Mouse (Mus musculus): ENCODE data around the gene Faap20. TPM values are rescaled to one million over a fixed set of nuclear protein-coding genes. Genes with fewer than 3 reads are reported as not detected.

Faap20 gene
- polyA plus RNA-seq, 1 experiment from 2014 or later: 70.1 TPM

- H3K27me3 ChIP-seq (ENCODE audit: control insufficient read depth, insufficient read depth, low read depth, low read length): no peaks in the 10 kb centered on the region
- H3K4me3 ChIP-seq (ENCODE audit: low read depth, low read length): no peak overlapping the region
- no peaks in the 10 kb centered on the region for H3K36me3 ChIP-seq (ENCODE audit: control insufficient read depth, insufficient read depth, low read length)
- H3K4me2 ChIP-seq (ENCODE audit: low read length): peak overlapping the region; percentile 6; the same call in 1 of the 2 replicates
- peaks cover 46% of the 10 kb centered on the region for H3K4me1 ChIP-seq (ENCODE audit: control insufficient read depth, insufficient read depth, low read length)
- H3K9ac ChIP-seq (ENCODE audit: low read depth, low read length): no peak overlapping the region; the same call in 1 of the 2 replicates
- H3K27ac ChIP-seq (ENCODE audit: low read length): no peak overlapping the region
- 54% methylated on average over 9 of the region's 9 CpGs for whole genome bisulfite sequencing
- ATAC-seq: no peak
- no peaks in the 10 kb centered on the region for H3K9me3 ChIP-seq (replicated peaks; ENCODE audit: control insufficient read depth, low read length, poor library complexity, severe bottlenecking)
Measured at GRCm38 (mm10) chr4:155213052-155213751, 36.4 kb upstream of the Faap20 start.

DNA sequence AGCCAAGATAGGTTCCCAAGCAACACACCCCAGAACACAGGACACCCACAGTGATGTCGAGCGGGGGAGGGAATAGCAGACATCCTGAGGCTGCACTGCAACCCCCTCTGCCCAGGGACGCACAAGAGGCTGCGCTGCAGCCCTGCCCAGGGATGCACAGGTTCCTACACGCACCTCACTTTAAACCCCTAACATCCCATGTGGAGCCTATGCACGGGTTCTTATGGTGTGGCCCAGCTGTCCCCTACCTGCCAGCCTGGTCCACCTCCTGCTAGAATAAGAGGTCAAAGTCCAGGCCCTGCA lies 35.9 kb upstream of the Faap20 start:
- Histone ChIP-seq H3K27ac (ENCODE audit: low read length) (no peak overlapping the region), H3K36me3 (ENCODE audit: control insufficient read depth, insufficient read depth, low read length) (no peaks in the 10 kb centered on the region), H3K4me3 (ENCODE audit: low read depth, low read length) (no peak overlapping the region), H3K9me3 (replicated peaks; ENCODE audit: control insufficient read depth, low read length, poor library complexity, severe bottlenecking) (no peaks in the 10 kb centered on the region), H3K9ac (ENCODE audit: low read depth, low read length) (no peak overlapping the region; the same call in 1 of the 2 replicates), H3K4me1 (ENCODE audit: control insufficient read depth, insufficient read depth, low read length) (peaks cover 50% of the 10 kb centered on the region), H3K27me3 (ENCODE audit: control insufficient read depth, insufficient read depth, low read depth, low read length) (no peaks in the 10 kb centered on the region), H3K4me2 (ENCODE audit: low read length) (peak overlapping the region; percentile 6; the same call in 1 of the 2 replicates)
- WGBS: 65% methylated on average over 6 of the region's 6 CpGs
- ATAC-seq: no peak

DNA sequence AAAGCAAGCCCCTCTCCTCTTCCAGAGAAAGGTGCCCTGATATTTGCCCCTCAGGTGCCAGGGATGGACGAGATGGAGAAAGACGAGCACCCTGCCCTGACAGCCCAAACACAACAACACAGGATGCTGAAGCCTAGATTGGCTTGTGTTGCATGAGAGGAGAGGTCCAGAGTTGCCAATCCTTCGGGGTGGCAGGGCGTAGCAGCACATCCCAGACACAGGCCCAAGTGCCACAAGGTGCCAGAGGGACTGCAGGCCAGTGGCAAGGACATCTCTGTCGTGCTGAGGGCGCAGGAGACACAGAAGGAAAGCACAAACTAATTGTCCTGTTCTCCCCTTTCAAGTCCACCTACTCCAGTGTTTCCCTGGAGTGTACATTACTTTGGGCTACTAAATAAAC lies 35.4 kb upstream of the Faap20 start:
- no peaks in the 10 kb centered on the region for H3K9me3 ChIP-seq (replicated peaks; ENCODE audit: control insufficient read depth, low read length, poor library complexity, severe bottlenecking)
- H3K9ac ChIP-seq (ENCODE audit: low read depth, low read length): no peak overlapping the region
- H3K4me3 ChIP-seq (ENCODE audit: low read depth, low read length): no peak overlapping the region
- no peaks in the 10 kb centered on the region for H3K36me3 ChIP-seq (ENCODE audit: control insufficient read depth, insufficient read depth, low read length)
- ATAC-seq: no peak
- H3K4me1 ChIP-seq (ENCODE audit: control insufficient read depth, insufficient read depth, low read length): peaks cover 55% of the 10 kb centered on the region
- no peaks in the 10 kb centered on the region for H3K27me3 ChIP-seq (ENCODE audit: control insufficient read depth, insufficient read depth, low read depth, low read length)
- 80% methylated on average over 6 of the region's 6 CpGs for WGBS
- H3K4me2 ChIP-seq (ENCODE audit: low read length): no peak overlapping the region
- no peak overlapping the region for H3K27ac ChIP-seq (ENCODE audit: low read length)

DNA sequence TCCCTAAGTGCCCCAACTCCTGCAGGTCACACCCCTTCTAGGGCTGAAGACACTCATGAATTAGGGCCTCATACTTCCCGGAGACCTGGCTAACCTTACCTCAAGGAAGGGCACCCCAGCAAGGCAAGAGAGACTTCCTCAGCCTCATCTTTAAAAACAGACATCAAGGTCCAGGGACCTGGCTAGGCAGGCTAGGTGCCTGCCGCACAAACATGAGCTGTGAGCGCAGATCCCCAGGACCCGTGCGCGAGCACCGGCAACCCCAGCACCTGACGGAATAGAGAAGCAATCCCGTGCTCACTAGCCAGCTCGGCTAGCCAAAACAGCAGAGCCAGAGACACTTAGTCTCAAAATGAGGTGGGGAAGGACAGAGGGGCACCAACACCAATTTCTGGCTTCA lies 34.8 kb upstream of the Faap20 start:
- H3K9me3 ChIP-seq (replicated peaks; ENCODE audit: control insufficient read depth, low read length, poor library complexity, severe bottlenecking): no peaks in the 10 kb centered on the region
- WGBS: 78% methylated on average over 10 of the region's 10 CpGs
- H3K9ac ChIP-seq (ENCODE audit: low read depth, low read length): no peak overlapping the region
- H3K36me3 ChIP-seq (ENCODE audit: control insufficient read depth, insufficient read depth, low read length): no peaks in the 10 kb centered on the region
- H3K4me2 ChIP-seq (ENCODE audit: low read length): no peak overlapping the region
- no peak overlapping the region for H3K4me3 ChIP-seq (ENCODE audit: low read depth, low read length)
- ATAC-seq: no peak
- H3K4me1 ChIP-seq (ENCODE audit: control insufficient read depth, insufficient read depth, low read length): peaks cover 61% of the 10 kb centered on the region
- H3K27ac ChIP-seq (ENCODE audit: low read length): no peak overlapping the region
- no peaks in the 10 kb centered on the region for H3K27me3 ChIP-seq (ENCODE audit: control insufficient read depth, insufficient read depth, low read depth, low read length)

GRCm38 (mm10) chr4:155215203-155215602 lies 34.4 kb upstream of the Faap20 start:
- H3K27ac ChIP-seq (ENCODE audit: low read length): no peak overlapping the region
- WGBS: 58% methylated on average over 9 of the region's 9 CpGs

GRCm38 (mm10) chr4:155215773-155216630 lies 33.6 kb upstream of the Faap20 start:
- H3K27ac ChIP-seq (ENCODE audit: low read length): peak overlapping the region; percentile 15; the same call in 1 of the 2 replicates
- WGBS: 68% methylated on average over 12 of the region's 12 CpGs
- H3K4me2 ChIP-seq (ENCODE audit: low read length): no peak overlapping the region
- no peaks in the 10 kb centered on the region for H3K9me3 ChIP-seq (replicated peaks; ENCODE audit: control insufficient read depth, low read length, poor library complexity, severe bottlenecking)
- H3K4me1 ChIP-seq (ENCODE audit: control insufficient read depth, insufficient read depth, low read length): peaks cover 67% of the 10 kb centered on the region
- H3K4me3 ChIP-seq (ENCODE audit: low read depth, low read length): no peak overlapping the region
- H3K36me3 ChIP-seq (ENCODE audit: control insufficient read depth, insufficient read depth, low read length): no peaks in the 10 kb centered on the region
- no peak for ATAC-seq
- no peaks in the 10 kb centered on the region for H3K27me3 ChIP-seq (ENCODE audit: control insufficient read depth, insufficient read depth, low read depth, low read length)
- no peak overlapping the region for H3K9ac ChIP-seq (ENCODE audit: low read depth, low read length)

More at GRCm38 (mm10) chr4:155215203-155215602, 34.4 kb upstream of the Faap20 start:
- H3K9me3 ChIP-seq (replicated peaks; ENCODE audit: control insufficient read depth, low read length, poor library complexity, severe bottlenecking): no peaks in the 10 kb centered on the region
- no peak for ATAC-seq
- H3K36me3 ChIP-seq (ENCODE audit: control insufficient read depth, insufficient read depth, low read length): no peaks in the 10 kb centered on the region
- H3K4me1 ChIP-seq (ENCODE audit: control insufficient read depth, insufficient read depth, low read length): peaks cover 65% of the 10 kb centered on the region
- H3K4me3 ChIP-seq (ENCODE audit: low read depth, low read length): no peak overlapping the region
- H3K27me3 ChIP-seq (ENCODE audit: control insufficient read depth, insufficient read depth, low read depth, low read length): no peaks in the 10 kb centered on the region
- H3K9ac ChIP-seq (ENCODE audit: low read depth, low read length): no peak overlapping the region
- no peak overlapping the region for H3K4me2 ChIP-seq (ENCODE audit: low read length)

- Histone ChIP-seq H3K27me3 (ENCODE audit: control insufficient read depth, insufficient read depth, low read depth, low read length) (no peaks in the 10 kb centered on the region), H3K36me3 (ENCODE audit: control insufficient read depth, insufficient read depth, low read length) (no peaks in the 10 kb centered on the region), H3K27ac (ENCODE audit: low read length) (no peak overlapping the region), H3K9ac (ENCODE audit: low read depth, low read length) (no peak overlapping the region), H3K4me2 (ENCODE audit: low read length) (no peak overlapping the region), H3K4me1 (ENCODE audit: control insufficient read depth, insufficient read depth, low read length) (peaks cover 71% of the 10 kb centered on the region), H3K4me3 (ENCODE audit: low read depth, low read length) (no peak overlapping the region), H3K9me3 (replicated peaks; ENCODE audit: control insufficient read depth, low read length, poor library complexity, severe bottlenecking) (no peaks in the 10 kb centered on the region)
- no peak for ATAC-seq
- 77% methylated on average over 12 of the region's 12 CpGs for WGBS
Measured at GRCm38 (mm10) chr4:155217241-155218103, 32.1 kb upstream of the Faap20 start.

- Histone ChIP-seq H3K4me1 (ENCODE audit: control insufficient read depth, insufficient read depth, low read length) (peaks cover 67% of the 10 kb centered on the region), H3K36me3 (ENCODE audit: control insufficient read depth, insufficient read depth, low read length) (no peaks in the 10 kb centered on the region), H3K4me2 (ENCODE audit: low read length) (peak overlapping the region; percentile 99), H3K9ac (ENCODE audit: low read depth, low read length) (no peak overlapping the region), H3K27ac (ENCODE audit: low read length) (no peak overlapping the region), H3K9me3 (replicated peaks; ENCODE audit: control insufficient read depth, low read length, poor library complexity, severe bottlenecking) (no peaks in the 10 kb centered on the region), H3K4me3 (ENCODE audit: low read depth, low read length) (no peak overlapping the region), H3K27me3 (ENCODE audit: control insufficient read depth, insufficient read depth, low read depth, low read length) (no peaks in the 10 kb centered on the region)
- WGBS: 86% methylated on average over 9 of the region's 9 CpGs
- no peak for ATAC-seq
Measured at GRCm38 (mm10) chr4:155218104-155218732, 31.4 kb upstream of the Faap20 start.

Measured in midbrain, embryonic 16.5 days (tissue).